Mouse (Mus musculus): Measurements from ENCODE around the gene Saxo1. TPM values are rescaled to one million over a fixed set of nuclear protein-coding genes. Genes with fewer than 3 reads are reported as not detected.

Saxo1 gene
- total RNA-seq, 2 experiments from 2014 or later: not detected

DNA sequence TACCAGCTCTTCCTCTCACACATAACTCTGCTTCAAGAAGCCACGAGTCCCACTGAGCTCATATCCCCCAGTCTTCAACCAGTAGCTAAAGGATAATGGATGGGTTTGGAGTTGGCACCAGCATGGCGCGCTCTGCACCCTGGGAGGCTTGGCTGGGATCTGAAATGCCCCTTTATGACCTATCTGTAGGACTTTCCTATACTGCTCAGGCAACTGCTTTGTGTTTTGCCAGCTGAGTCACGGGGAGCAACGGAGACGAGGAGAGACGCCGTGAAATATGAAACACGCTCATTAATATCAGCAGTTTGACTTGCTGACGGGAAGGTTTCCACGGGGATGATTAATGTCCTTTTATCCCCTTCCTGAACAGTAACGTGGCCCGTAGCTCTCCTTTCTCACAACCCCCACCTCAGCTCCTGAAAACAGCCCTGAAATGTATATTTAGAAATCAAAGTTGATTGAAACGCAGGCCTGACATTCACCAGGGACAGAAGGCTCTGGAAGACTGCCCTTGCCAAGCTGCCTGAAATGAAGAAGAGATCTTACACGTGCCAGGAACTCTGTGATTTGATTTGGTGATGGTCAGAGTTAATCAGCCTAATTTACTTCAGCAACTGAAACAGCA, 141.6 kb downstream of the Saxo1 start:
- DNase-seq: no peak

DNA sequence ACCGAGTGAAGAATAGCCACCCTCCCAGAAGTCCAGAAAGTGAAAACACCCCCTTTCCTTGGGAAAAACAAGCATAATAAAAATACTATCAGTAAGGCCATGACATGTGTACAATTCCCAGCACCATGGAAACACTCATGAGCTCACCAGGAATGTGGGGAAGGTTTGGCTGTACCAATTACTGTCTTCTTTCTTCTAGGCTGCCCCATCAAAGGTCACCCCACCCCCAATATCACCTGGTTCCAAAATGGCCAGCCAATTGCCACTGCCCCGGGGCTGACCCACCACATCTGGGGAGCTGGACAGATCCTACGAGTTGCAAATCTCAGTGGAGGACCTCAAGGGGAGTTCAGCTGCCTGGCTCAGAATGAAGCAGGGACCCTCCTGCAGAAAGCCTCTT, 144.7 kb downstream of the Saxo1 start:
- DNase-seq: no peak

DNA sequence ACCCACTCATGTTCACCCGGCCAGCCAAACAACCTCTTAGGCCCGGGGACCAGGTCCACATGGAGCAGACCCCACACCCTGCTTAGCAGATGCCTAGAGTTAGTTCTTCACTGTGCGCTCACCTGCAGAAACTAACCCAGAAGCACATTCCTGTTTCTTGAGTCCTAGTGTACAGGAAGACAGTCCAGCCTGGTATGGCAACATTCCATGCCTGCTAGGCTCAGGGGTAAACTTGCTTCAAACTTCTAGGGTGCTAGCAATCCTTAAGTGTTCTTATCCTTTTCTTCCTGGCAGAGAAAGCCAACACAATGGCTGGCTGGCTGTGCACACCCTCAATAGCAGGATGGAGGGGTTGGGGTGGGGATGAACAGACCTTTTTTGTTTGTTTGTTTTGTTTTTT, 147.2 kb downstream of the Saxo1 start:
- no peak for DNase-seq

DNA sequence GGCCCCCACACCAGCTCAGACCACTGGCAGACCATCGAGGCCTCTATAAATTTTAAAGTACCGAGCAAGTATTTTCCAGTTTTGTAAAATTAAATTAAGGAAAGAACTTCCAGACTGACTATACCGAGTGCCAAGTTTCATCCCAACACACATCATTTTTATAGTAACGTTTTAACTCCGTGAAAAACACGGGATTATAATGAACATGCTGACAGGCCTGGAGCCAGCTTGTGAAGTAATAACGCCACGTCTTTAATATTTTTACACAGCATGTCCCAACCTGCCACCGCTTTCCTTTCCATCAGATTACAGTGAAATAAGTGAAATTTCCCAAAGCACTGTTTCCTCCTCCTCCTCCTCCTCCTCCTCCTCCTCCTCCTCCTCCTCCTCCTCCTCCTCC, 149.7 kb downstream of the Saxo1 start:
- DNase-seq: no peak

DNA sequence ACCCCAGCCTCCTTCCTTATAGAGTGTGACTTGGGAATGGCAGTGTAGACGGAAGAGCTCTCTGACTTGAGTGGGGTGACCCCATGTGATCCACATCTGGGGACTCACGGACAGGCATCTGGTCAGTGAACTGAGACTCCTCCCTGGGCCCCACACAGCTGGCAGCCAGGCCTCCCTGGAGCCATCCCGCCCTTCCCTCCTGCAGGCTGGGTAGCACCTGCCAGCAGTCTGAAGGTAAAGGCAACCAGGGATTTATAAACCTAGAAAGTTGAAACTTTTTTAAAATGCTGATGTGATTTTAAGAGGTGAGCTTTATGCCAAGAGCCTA, 151.0 kb downstream of the Saxo1 start:
- DNase-seq: no peak

DNA sequence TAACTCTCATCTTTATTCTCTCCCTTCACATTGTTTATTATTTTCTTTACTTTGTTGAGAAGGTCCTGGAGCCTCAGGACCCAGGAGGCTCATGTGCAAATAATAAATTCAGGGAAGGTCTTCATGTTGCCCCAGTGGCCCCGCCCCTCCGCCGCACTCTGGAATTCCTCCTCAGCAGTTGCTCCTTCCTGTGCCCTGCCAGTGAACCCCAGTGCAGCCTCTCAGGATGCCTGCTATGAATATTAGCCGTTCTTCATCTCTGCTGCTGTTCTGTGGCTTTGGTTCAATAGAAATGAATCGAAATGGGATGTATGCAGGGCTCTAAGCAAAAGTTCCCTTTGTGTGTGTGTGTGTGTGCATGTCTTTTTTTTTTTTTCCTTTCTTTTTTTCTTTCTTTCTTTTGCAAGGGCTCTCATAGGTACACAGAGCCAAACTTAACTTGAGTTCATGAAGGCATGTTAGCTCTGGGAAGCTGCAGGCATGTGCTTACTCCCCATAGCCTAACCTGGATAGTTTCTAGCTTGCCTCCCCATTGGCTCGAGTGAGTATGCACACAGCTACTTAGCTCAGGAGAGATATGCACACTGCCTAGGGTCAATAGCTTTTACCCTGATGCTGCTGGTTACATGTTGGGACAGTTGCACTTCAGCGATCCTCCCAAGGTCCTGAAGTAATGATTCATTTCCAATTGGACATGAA, 151.5 kb downstream of the Saxo1 start:
- no peak for DNase-seq

DNA sequence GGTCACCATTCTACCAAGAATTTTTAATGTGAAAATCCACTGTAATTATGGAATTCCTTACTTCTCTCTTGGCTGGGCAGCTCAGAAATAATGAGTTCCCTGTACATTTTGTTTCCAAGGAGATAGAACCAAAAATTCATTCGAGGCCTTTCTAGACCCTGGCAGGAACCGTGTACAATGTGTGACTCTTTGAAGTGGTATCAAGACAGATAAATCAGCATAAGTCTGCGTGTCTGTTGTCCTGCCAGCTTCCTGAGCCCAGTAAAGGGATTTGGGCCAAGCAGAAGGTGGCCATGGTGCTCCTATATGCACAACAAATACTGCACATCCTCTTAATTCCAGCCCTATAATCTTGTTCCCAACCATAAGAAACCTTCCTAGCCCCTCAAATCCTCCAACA, 157.0 kb downstream of the Saxo1 start:
- DNase-seq: no peak

DNA sequence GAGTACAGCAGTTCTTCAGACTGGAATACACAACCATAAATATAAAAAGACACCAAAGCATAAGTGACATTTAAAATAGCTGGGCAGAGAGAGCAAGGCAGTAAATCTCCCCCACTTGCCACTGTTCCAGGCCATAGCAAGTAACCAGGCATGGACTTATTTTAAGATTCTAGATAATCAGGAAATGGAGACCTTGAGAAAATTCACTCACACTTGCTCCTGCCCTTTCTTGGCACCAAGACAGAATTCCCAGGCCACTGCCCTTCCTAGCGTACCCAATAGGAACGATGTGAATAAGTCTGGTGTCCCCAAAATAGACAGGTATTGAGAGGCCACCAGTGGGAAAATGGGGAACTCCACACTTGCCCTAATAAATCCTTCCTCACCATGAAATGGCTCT, 160.7 kb downstream of the Saxo1 start:
- no peak for DNase-seq

DNA sequence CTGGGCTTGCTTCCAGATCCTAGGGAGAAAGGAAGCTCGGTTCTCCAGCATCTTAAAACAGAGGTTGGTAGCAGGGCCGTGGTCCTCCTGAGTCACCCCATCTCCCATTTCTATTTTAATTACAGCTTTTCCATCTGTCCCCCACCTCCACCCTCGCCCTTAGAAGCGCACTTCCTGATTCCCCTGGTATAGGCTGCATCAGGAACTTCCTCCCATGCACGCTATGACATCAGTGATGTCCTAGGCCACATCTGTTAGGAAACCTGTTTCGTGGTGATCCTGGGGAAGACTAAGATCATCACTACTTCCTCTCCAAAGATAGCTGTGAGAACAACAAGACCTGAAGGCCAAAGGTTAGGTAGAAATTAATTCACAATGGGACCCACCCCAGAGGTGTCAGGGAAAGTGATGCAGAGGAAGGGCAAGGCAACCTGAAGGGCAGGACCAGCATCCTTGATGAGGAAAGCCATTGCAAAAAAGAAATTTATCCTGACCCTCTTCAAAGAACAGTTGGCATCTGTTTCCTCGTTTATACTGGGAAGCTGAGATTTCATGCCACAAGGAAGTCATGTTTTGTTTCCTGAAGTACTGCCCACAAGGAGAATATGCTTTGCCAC, 161.3 kb downstream of the Saxo1 start:
- no peak for DNase-seq

DNA sequence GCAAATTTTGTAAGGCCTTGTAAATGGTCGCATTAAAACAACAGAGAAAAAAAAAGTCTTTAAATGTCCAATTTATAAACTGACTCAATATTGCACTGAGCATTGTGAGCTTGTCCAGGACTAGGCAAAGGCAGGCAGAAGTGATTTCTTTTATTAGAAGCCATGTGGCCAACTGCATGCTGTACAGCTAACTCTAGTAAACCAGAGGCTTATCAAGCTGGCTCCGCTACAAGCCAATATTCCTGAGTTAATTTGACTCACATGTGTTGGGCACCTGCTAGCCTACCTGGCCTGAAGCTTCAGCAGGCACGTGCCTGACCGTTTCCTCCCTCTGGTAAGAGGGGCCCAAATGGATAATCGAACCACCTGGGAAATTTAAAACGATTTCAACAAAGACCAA, 162.5 kb downstream of the Saxo1 start:
- DNase-seq: no peak

Other genes with a start within 250 kb of the Saxo1 start
- 100 to 1,000 TPM; 129 to 144 TPM for gene Rraga, start 17.3 kb upstream of the Saxo1 start, total RNA-seq (2021)
- 1 to 10 TPM; 8.0 to 8.2 TPM for gene Haus6, start 53.7 kb upstream of the Saxo1 start, total RNA-seq (2021)
- gene Plin2, start 111.7 kb upstream of the Saxo1 start, total RNA-seq (2021): 10 to 100 TPM; 10.3 to 12.9 TPM
- gene Dennd4c, start 190.2 kb upstream of the Saxo1 start, total RNA-seq (2021): 10 to 100 TPM; 10.5 to 11.1 TPM